Comparison of ENCODE assay signal across 8 mouse cellular contexts in genomic region chr16:94724061-94724596, GRCm38 (mm10).
A peak's percentile ranks its signal among the peaks of the same experiment; 100 is the strongest.
DNase-seq lines count a peak whose midpoint lies in the region; ATAC-seq and TF ChIP-seq lines count a peak whose summit lies in the region.

No protein-coding gene starts in this region.

- peak; percentile 90 for DNase-seq in adrenal gland, postnatal 14 days
- peak; percentile 69 for DNase-seq in embryo, embryonic 11.5 days (ENCODE audit: low read depth, low spot score)
- peak; percentile 99 for DNase-seq in heart, adult 11 months
- DNase-seq in left cerebral cortex, postnatal 36 days (ENCODE audit: low spot score in 2 of 2), result peak; percentile 89 to 91
- peak; percentile 88 for DNase-seq in mesoderm, embryonic 11.5 days (ENCODE audit: low read depth, low spot score)
- peak; percentile 89 for DNase-seq in right cerebral cortex, postnatal 25 days
- no peak for DNase-seq in adipocyte (ENCODE audit: low spot score)

- H3K9ac ChIP-seq in intestine, postnatal 0 days (ENCODE audit: low read depth, low read length), result no peak overlapping the region

- H3K36me3 ChIP-seq in intestine, postnatal 0 days (ENCODE audit: control insufficient read depth, insufficient read depth), result no peaks in the 10 kb centered on the region

- ATAC-seq in intestine, postnatal 0 days, result peak; percentile 86

- TF ChIP-seq CTCF in intestine, postnatal 0 days (IDR thresholded peaks at IDR 0.05; ENCODE audit: low read depth), result no peak; the same call in none of the 2 replicates

- H3K27me3 ChIP-seq in intestine, postnatal 0 days (replicated peaks; ENCODE audit: control insufficient read depth, insufficient read depth, low read length), result no peaks in the 10 kb centered on the region

- intact Hi-C loops in left cerebral cortex, postnatal 36 days (cut with DNase I), result loop anchor here (5.0 kb wide), 1 partner anchor 197 kb away; the partner anchor contains the start of gene Vps26c

- H3K9me3 ChIP-seq in intestine, postnatal 0 days (ENCODE audit: control insufficient read depth), result no peaks in the 10 kb centered on the region

- H3K4me1 ChIP-seq in intestine, postnatal 0 days (replicated peaks; ENCODE audit: control insufficient read depth, insufficient read depth, low read length), result no peaks in the 10 kb centered on the region

- WGBS in intestine, postnatal 0 days, result under 1% methylated on average over 23 of the region's 23 CpGs

- H3K4me3 ChIP-seq in intestine, postnatal 0 days (ENCODE audit: low read depth, low read length), result peak overlapping the region; percentile 40

- H3K27ac ChIP-seq in intestine, postnatal 0 days (ENCODE audit: low read depth, low read length), result no peak overlapping the region

- H3K4me2 ChIP-seq in intestine, postnatal 0 days (replicated peaks; ENCODE audit: low read depth), result peak overlapping the region; percentile 71
